Mouse (Mus musculus): ENCODE results near the gene Aamp.

Gene Aamp

GRCm38 (mm10) chr1:74281886-74282285, 2.7 kb downstream of the Aamp start:
- WGBS = 97% methylated on average over 8 of the region's 8 CpGs

- 93% methylated on average over 2 of the region's 2 CpGs for WGBS
These were observed 3.2 kb downstream of the Aamp start for GRCm38 (mm10) chr1:74281372-74281771.

DNA sequence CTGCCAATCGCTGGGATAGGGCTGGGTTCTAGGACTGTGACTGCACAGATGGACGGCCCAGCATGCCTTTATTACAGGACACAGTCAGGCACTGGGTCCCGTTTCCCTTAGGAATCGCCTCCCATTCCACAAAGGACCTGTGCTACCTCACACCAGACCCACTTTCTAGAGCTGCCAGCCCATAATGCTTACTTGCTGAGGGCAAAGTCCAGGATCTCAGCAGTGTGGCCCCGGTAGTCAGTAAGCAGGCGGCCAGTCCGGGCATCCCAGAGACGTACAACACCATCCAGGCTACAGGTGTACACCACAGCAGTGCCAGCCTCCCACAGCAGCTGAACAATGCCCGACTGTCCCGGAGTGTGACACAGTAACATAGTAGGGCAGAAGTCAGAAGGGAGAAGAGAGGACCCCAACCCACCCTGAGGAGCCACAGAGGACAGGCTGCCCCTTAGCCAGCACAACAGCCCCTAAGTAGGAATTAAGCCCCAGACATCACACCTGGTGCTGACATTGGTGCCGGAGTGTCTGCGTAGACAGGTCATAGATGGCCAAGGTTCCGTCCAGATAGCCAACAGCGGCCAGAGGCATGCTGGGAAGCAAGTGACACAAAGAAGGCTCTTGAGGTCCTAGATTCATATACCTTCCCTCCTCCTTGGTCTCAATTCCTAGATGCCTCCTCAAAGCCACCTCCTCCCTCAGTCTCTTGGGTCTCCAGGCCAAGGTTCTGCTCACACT, 3.8 kb downstream of the Aamp start:
- 94% methylated on average over 14 of the region's 14 CpGs for WGBS

DNA sequence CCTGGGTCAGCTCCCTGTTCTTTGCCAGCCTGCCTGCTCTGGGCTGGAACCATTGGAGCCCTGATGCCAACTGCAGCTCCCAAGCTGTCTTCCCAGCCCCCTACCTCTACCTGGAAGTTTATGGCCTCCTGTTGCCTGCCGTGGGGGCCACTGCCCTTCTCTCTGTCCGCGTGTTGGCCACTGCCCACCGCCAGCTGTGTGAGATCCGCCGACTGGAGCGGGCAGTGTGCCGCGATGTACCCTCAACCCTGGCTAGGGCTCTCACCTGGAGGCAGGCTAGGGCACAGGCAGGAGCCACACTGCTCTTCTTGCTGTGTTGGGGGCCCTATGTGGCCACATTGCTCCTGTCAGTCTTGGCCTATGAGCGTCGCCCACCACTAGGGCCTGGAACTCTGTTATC, 5.5 kb downstream of the Aamp start:
- WGBS = 93% methylated on average over 11 of the region's 11 CpGs

GRCm38 (mm10) chr1:74278538-74278937, 6.0 kb downstream of the Aamp start, which contains the start of gene Gpbar1:
Gene Gpbar1 (plus strand): TSS chr1:74278550.
- WGBS = 85% methylated on average over 10 of the region's 10 CpGs

- WGBS = 54% methylated on average over 8 of the region's 8 CpGs
These were observed 6.5 kb downstream of the Aamp start for GRCm38 (mm10) chr1:74277883-74278537.

DNA sequence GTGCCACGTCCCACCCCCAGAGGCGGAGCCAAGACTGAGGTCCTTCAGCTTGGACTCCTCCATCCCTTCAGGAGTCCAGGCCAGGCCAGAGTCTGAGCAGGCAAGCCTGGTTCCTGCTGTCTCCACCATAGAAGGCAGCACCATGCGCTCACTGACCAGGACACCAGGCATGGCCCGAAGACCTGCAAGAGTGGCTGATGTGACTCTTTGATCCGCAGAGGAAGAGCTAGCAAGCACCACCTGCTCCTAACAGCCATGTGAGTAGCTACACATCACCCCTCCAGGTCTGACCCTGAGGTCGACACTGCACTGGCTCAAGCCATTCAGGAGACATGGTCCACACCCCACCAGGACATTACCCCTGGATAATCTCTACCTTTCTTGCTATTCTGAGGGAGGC, 7.5 kb downstream of the Aamp start:
- 81% methylated on average over 6 of the region's 6 CpGs for WGBS

DNA sequence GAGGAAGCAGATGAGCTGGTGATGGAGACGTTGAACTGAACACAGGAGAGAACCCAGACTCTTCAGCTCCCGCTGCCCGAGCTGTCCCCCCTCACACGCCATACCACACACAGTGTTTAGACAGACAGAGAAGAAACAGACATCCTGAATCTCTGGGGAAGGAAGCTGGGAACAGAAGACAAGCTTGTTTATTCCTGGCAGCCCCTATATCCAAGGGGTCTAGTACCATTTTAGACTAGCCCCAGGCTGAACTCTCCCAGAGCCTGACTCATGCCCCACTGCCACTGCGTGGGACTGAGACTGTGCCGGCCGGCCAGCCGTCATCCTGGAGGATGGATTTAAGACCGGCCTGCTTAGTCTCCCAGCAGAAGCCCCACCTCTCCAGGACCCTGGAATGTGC, 9.5 kb downstream of the Aamp start:
- 63% methylated on average over 9 of the region's 9 CpGs for WGBS

- 62% methylated on average over 4 of the region's 4 CpGs for WGBS
These were observed 12.9 kb downstream of the Aamp start for GRCm38 (mm10) chr1:74271659-74272058.

GRCm38 (mm10) chr1:74268750-74269149, 15.8 kb downstream of the Aamp start:
- WGBS = 86% methylated on average over 8 of the region's 8 CpGs

DNA sequence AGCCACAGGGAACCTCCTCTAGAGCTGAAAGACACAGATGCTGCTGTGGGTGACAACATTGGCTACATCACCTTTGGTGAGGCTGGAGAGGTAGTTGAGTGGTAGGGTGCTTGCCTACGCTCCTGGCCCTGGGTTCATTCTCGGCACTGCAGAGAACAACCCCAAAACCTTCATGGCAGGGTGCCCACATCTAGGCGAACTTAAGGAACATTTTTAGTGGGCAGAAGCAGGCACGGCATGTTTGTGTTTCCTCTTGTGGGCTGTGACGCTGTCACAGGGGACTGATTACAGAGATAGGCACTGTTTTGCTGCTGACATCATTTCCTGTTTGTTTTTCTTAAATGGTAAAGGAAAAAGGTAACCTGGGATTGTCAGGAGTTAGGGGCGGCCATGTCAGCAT, 22.0 kb downstream of the Aamp start:
- 61% methylated on average over 6 of the region's 6 CpGs for WGBS

DNA sequence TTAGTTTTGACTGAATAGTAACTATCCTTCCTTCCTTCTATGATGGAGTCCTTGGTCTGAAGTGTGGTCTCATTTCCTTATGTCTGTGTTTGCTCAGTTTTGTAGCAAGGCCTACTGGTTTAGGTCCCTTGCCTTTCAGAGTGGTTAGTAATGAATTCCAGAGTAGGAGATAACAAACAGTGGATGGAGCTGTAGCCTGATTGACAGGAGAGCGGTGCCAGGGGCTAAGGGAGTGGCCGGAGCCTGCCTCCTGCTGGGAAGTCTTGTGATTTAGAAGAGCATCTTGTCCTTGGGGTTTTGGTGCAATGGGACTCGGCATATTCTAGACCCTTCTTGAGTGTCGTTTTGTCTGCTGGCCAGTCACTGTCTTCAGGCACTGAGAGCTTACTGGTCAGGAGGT, 27.8 kb downstream of the Aamp start:
- WGBS = 78% methylated on average over 4 of the region's 4 CpGs

DNA sequence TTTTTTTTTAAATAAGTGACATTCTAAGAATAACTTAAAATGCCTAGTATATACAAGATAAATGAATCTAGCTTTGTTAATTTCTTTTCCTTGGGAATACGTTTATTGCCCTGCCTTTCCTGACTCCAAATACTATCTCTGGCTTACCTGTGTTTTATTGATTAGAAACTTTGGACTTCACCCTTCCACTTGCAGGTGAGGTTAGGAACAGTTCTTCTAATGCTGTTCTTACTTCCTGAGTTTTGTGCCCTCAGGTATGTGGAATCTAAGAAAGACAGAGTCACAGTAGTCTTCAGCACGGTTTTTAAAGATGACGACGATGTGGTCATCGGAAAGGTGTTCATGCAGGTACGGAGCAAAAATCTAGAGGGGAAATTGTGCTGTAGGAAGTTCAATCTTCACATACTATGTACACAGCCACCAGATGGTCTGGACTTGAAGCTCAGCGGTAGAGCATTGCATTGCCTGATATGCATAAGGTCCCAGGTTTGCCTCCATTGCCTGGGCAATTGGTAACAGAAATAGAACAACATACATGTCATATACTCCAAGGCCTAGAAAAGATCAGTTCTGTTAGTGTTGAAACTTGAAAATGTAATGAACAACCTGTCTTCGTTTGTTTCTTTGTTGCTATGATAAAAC, 28.7 kb downstream of the Aamp start:
- 93% methylated on average over 8 of the region's 8 CpGs for WGBS

GRCm38 (mm10) chr1:74250096-74250495, 34.4 kb downstream of the Aamp start:
- WGBS = 81% methylated on average over 4 of the region's 4 CpGs

GRCm38 (mm10) chr1:74249331-74249980, 35.1 kb downstream of the Aamp start:
- WGBS = 47% methylated on average over 5 of the region's 5 CpGs

- WGBS = 19% methylated on average over 1 of the region's 1 CpGs
These were observed 35.7 kb downstream of the Aamp start for GRCm38 (mm10) chr1:74248799-74249198.

GRCm38 (mm10) chr1:74245525-74245924, 39.0 kb downstream of the Aamp start:
- WGBS = 51% methylated on average over 2 of the region's 2 CpGs

DNA sequence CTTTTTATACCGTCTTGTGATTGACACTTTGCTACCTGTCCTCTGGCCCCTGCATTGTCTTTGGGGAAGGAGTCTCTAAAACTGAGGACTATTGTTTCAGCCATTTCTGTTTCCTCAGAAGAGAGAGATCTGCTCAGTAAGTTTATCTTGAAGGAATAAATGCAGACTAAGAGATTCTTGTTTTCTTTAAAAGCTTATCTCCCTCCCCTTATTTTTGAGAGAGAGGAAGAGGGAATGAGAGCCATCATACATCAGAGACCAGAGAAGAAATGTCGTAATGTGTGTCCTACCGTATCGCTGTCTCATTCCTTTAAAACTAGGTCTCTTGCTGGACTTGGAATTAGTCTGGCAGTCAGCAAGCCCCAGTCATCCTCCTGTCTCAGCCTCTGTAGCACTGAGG, 43.7 kb downstream of the Aamp start:
- 34% methylated on average over 4 of the region's 4 CpGs for WGBS

- WGBS = 16% methylated on average over 6 of the region's 6 CpGs
These were observed 44.2 kb downstream of the Aamp start for GRCm38 (mm10) chr1:74240311-74240710.

GRCm38 (mm10) chr1:74239618-74240017, 44.9 kb downstream of the Aamp start:
- WGBS = 16% methylated on average over 11 of the region's 11 CpGs

- WGBS = 31% methylated on average over 7 of the region's 7 CpGs
These were observed 45.4 kb downstream of the Aamp start for GRCm38 (mm10) chr1:74239162-74239561.

- WGBS = 9% methylated on average over 1 of the region's 1 CpGs
These were observed 46.4 kb downstream of the Aamp start for GRCm38 (mm10) chr1:74238136-74238535.

Measured in cerebral cortex, adult 2 months (tissue).